Mouse (Mus musculus) G1E-ER4 (cell line): ENCODE results near the gene Gm20388. TPM values are rescaled to one million over a fixed set of nuclear protein-coding genes. Genes with fewer than 3 reads are reported as not detected.

Experiments
- GATA1 ChIP-seq: IDR thresholded peaks from one replicate; pipeline ENCODE4 v1.8.0; 2012; ENCODE audit warnings: low read length, inconsistent platforms
- polyA plus RNA-seq: library from polyadenylated mRNA; stranded (reverse); fragments of >175 nt; gene quantifications from 2 replicates; pipeline ENCODE4 v1.2.3, GENCODE M21; 2012

Gm20388 gene
- polyA plus RNA-seq, 1 experiment = not detected

GRCm38 (mm10) chr8:122593240-122593639, 2682.6 kb downstream of the Gm20388 start:
- TF ChIP-seq GATA1 = no peak

- no peak for TF ChIP-seq GATA1
Measured at GRCm38 (mm10) chr8:122593783-122594507, 2683.3 kb downstream of the Gm20388 start.

GRCm38 (mm10) chr8:122596031-122596430, 2685.4 kb downstream of the Gm20388 start:
- no peak for TF ChIP-seq GATA1

- no peak for TF ChIP-seq GATA1
Measured at GRCm38 (mm10) chr8:122600666-122601065, 2690.0 kb downstream of the Gm20388 start.

- no peak for TF ChIP-seq GATA1
Measured at GRCm38 (mm10) chr8:122604640-122605039, 2694.0 kb downstream of the Gm20388 start.

GRCm38 (mm10) chr8:122605367-122605766, 2694.7 kb downstream of the Gm20388 start:
- TF ChIP-seq GATA1 = no peak

GRCm38 (mm10) chr8:122606810-122607209, 2696.2 kb downstream of the Gm20388 start:
- no peak for TF ChIP-seq GATA1

GRCm38 (mm10) chr8:122610209-122610608, 2699.6 kb downstream of the Gm20388 start:
- no peak for TF ChIP-seq GATA1

- no peak for TF ChIP-seq GATA1
Measured at GRCm38 (mm10) chr8:122610612-122611277, 2700.1 kb downstream of the Gm20388 start.

GRCm38 (mm10) chr8:122611295-122612133, 2700.9 kb downstream of the Gm20388 start, which contains the start of the genes Galns and Trappc2l:
Gene Galns, minus strand, starts transcription at chr8:122611463.
Gene Trappc2l, plus strand, starts transcription at chr8:122611640.
- TF ChIP-seq GATA1 = no peak

GRCm38 (mm10) chr8:122616181-122616905, 2705.7 kb downstream of the Gm20388 start:
- TF ChIP-seq GATA1 = no peak

- TF ChIP-seq GATA1 = no peak
Measured at GRCm38 (mm10) chr8:122617947-122618546, 2707.4 kb downstream of the Gm20388 start.

- TF ChIP-seq GATA1 = no peak
Measured at GRCm38 (mm10) chr8:122618660-122619378, 2708.2 kb downstream of the Gm20388 start.

- TF ChIP-seq GATA1 = no peak
Measured at GRCm38 (mm10) chr8:122620446-122620845, 2709.8 kb downstream of the Gm20388 start.
